Mouse (Mus musculus) cerebellum, adult (tissue): Measurements from ENCODE around the gene Erbin.

ENCODE experiments used
- ATAC-seq: cut with Nextera tagmentation; 2 replicates; pipeline ENCODE4 v1.9.2; 2017; ENCODE audit warnings: mild to moderate bottlenecking, moderate library complexity, mixed read lengths; ENCODE audit not compliant: insufficient number of reproducible peaks, low FRiP score, low TSS enrichment

Erbin gene

DNA sequence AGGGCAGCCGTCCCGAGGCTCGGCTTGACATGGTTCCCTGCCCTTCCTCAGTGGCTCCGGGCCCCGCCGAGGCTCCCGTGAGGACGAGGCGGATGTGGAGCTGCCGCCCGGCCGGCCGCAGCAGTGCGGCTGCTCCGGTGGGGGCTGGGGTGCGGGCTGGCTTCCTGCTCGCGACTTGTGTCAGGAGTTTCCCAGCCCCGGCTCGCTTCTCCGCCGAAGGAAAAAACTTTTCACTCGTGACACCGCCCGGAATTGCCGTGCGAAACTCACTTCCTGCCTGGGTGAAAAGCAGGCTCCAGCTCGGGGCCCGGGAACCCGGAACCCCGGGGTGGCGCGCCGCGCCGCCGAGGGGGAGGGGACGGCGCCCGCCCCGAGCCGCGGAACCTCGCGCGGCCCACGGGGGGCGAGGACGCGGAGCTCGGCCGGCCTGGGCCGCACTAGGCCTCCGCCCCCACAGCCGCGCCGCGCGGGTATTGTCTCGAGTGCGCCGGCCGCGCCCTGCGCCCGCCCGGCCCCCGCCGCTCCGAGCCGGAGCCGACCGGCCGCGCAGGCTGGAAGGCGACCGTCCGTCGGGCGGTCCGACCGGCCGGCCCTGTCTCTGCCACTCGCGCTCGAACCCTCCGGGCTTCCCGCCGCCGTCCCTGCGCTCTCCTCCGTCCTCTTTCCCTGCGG, at the start of gene Erbin:
TSS of gene Erbin (minus strand) at position 254 of the 672 bp plus-strand sequence.
- peak; percentile 66; the same call in 1 of the 2 replicates for ATAC-seq

DNA sequence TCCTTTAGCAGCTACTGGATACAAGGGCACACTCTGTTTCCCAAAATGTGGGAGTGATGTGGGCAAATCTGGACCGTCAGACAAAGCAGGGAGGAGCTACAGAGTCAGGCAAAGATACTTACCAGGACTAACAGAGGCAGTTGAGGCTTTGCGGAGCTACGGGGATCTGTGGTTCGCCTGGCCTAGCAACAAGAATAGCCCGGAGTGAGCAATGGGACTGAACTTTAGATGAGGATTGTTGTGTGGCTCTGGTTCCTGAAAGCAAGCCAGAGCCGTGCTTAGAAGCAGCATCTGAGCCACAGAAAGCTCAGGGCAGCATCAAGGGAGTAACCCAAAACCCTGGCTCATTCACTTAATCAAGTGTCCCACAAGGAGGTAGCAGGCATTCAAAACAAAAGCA, 49.6 kb upstream of the Erbin start:
- no peak for ATAC-seq

DNA sequence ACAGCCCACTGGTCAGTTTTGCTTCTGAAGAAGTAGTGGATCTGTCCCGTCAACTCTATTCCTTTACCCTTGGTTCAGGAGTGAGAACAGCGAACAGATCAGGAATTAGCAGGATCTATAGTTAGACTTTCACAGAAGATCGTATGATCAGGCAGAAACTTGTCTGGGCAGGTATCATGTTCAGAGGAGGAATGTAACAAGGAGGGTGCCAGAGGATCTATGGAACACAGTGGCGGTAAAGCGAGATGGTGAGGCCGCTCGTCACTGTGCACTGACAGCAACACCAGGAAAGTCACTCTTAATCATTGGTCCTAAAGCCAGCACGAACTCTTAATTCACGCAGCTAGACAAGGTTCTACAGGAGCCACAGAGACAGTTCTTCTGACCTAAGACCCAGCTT, 47.7 kb upstream of the Erbin start:
- no peak for ATAC-seq

DNA sequence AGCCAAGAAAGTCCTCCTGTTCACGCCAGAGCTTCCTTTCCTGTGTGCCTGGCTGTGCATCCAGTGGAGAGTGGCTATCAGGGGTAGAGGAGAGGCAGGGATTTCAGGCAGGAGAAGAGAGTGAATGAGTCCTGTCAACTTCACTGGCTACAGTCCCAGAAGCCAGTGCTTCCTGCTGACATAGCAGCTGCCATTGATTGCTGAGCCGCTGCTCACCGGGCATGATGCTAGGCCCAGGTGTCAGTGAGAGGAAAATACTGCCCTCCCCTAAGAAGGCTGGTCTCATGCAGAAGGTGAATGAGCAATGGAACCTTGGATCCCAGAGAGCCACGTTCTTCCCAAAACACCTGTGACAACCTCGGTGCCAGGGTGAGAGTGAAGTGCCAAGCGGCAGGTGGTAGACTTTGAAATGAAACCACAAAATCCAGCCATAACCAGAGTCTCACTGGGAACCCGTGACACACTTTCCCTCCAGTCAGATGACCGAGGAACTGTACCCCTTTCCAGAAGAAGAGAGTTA, 46.4 kb upstream of the Erbin start:
- peak; percentile 38; the same call in 1 of the 2 replicates for ATAC-seq

DNA sequence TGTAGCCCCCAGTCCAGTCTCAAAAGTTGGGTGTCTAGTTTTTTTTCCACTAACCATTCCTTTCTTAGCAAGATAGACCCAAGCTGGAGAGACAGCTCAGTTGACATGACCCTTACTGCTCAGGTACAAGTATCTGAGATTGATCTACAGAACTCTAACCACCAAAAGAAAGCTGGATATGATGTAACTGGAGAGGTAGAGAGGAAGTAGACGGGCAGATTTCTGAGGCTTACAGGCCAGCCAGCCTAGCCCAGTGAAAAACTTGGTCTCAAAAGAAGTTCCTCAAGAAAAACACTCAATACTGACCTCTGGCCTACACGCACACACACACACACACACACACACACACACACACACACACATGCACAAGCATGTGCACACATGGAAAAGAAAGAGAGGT, 44.9 kb upstream of the Erbin start:
- ATAC-seq: no peak

DNA sequence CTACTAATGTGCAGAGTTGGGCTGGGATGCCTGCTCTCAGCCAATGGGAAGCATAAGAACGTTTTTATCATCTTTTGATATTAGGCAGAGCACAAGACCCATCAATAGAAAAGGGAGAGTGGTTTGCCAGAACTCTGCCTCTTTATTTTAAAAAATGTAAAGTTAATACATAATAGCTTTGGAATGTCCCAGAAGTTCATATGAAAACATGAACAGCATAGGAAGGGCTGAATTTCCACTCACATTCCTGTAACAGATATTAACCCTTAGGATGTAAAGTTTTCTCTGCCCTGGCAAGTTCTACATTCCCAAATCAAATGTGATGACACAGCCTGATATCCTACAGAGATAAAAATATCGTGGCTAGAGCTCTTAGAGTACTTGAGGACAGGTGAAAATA, 42.8 kb upstream of the Erbin start:
- no peak for ATAC-seq

DNA sequence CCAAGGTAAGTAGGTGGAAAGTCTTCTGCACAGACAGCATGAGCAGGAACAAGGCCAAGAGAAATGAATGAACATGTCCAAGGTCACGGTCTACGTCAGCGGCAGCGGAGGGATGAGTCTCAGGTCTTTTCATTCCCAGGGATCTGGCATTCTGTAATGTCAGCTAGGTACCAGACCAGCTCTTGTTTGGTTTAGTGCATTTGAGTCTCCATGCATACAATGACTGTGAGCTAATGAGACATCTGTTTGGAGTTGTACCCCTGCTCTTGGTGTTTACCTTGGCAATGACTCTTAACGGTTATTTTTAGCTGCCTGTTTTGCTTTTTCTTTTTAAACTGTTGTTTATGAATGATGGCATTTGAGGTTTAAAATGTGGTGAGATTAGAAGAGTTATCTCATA, 39.5 kb upstream of the Erbin start:
- ATAC-seq: no peak

DNA sequence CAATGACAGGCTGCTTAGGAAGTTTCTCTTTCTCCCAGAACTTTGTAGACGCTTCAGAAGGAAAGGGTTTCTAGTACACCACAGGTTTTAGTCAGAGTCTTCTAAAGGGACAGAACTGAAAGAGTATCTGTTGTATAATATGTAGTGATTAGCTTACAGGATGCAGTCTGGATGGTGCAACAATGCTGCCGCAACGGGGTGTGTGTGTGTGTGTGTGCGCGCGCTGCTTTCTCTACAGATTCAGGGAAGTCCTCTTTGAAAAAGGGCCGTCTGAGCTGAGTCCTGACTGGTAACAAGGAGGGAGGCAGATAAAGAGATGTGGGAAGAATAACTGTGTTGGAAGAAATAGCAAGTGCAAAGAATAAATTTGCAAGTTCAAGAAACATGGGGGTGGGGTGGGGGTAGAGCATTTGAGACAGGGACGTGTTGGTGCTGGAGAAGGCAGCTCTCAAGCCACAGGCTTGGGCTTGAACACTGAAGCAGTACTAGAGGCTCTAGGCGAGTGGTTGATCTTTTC, 38.4 kb upstream of the Erbin start:
- ATAC-seq: no peak

DNA sequence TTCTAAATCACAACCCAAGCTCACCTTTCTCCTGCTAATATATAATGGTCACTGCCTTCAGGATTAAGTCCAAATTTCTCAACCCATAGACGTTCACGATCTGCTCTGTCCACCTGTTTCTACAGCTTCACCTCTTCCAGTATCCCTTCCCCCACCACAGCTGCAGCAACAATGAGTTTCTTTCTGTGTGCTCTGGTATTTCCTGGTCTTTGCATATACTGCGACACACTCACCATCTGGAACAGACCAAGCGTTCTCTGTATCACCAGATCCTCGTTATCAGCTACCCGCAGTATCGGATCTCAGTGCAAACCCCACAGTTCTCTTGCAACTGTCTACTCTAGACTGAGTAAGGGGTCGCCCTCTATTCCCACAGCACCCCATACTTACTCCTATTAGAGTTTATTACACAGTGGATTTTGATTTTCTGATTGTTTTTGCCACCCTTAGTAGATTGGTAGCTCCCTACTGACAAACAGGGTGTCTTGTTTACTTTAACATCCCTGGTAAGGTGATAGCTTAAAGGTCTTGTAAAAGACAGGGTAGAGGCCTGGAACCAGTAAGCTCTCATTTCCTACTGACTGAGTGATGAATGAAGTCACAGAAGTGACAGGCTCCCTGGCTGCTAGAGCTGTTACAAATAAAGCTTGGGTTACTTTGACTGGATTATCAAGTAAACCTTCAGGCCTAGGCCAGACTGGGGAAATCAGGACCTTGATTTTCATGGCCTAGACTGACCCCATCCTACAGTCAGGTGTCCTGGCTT, 37.0 kb upstream of the Erbin start:
- ATAC-seq: no peak

DNA sequence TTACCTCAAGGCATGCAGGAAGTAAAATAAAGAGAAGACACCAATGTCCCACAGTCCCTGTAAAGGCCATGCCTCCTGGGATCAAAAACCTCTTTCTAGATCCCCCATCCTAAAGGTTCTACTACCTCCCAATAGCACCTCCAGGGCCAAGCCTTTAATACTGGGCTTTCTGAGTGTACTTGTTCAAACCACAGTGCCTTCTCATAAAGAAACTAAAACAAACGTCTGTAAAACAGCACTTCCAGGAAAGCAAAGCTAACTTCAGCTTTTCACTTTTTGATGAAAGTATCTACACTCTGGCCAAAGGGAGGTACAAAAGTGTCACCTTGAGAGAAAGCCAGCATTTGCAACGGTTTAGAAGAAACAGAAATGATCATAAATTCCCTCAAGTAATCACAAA, 35.3 kb upstream of the Erbin start:
- no peak for ATAC-seq

DNA sequence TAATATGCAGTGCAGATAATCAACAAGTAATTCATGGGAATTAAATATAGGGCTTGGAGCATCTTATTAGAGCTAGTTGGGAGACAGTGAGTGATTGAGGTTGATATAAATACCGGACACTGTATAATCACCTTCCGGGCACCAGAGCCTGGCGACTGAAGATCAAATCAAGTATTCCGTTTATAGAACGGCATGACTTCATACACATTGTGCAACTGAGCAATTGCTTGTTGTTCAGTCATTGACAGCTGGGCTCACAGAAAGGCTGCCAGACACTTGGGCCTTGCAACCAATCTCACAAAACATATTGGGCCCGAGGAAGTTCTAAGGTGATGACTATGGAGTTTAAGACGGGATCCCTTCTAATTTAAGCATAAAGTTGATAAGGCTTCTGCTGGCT, 31.1 kb upstream of the Erbin start:
- ATAC-seq: no peak

DNA sequence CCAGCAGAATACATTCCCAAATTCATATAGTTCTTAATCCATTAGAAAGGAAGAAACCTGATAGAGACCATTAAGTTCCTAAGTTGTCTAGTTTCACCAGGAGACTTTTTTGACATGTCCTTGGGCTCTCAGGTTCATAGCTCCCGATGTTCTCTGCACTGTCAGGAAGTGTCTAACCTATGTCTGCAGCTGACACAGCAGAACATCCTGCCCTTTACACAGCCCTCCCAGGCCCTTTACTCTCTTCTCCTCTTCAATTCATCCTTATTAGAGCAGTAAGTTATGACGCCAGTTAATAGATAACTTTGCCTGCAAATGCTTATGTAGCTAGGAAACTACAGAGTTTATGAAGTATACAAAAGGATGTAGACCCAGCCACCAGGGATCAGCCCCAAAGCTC, 20.5 kb upstream of the Erbin start:
- ATAC-seq: no peak

DNA sequence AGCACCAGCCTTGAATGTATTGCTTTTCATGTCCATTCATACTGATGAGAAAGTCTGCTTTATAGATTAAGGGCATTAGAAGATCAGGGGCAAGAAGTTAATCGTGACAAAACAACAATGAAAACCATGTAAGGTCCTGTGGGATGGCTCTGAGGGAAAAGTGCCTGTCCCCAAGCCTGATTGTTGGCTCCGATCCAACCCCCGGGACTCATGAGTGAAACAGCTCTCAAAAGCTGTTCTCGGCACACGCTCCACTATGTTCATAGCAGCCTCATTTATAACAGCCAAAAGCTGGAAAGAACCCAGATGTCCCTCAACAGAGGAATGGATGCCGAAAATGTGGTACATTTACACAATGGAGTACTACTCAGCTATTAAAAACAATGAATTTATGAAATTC, 4.3 kb upstream of the Erbin start:
- no peak for ATAC-seq

DNA sequence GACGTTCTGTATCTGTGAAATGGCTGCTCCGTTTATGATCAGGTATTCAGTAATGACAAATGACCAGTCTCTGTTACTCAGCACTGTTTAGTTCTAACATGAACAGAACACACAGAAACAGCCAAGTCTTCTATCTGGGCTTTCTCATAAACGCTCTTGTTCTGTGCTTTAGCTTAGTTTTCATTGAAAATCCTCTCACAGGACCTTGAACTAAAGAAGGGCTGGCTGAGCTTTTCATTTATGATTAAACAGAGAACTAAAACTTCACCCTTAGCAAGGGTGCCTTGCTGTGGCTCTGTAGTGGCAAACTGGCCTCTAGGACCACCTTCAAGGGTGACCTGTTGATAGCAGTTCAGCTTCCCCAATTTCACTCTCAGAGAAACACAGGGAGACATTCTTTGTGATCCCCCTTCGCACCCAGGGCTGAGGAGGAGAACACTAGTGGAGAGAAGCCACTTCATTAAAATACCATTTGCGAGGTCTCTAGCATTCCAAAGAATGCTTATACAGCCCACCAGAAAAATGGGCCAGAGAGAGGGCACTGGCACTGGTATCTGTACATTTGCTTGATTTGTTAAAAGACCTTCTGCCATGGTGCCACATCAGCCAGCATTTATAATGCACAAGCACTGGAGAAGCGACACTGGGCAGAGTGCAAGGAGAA, 3.2 kb upstream of the Erbin start:
- ATAC-seq: no peak

DNA sequence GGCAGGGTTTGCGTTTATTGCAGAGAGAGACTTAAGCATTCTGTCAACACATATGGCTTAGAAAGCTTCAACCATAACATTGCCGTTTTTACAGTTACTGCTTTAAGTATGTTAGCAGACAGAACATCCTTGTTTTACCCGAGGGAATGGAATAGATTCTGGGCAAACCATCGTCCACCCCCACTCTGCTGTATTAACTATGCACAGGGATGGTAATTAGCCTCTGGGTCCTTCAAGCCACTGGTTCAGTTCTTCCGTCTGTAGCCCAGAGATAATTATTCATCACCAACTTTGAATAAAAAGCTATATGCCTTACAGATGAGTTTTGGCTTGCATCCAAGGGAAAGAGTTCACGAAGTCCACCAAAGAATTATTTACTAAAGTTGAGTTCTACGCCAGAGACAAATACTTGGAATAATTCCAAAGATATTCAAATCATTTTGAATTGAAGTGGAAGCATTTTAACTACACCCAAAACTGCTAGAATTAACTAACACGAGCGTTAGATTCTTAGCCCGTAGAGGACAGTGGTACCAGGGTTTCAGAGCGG, 1.6 kb upstream of the Erbin start:
- no peak for ATAC-seq

DNA sequence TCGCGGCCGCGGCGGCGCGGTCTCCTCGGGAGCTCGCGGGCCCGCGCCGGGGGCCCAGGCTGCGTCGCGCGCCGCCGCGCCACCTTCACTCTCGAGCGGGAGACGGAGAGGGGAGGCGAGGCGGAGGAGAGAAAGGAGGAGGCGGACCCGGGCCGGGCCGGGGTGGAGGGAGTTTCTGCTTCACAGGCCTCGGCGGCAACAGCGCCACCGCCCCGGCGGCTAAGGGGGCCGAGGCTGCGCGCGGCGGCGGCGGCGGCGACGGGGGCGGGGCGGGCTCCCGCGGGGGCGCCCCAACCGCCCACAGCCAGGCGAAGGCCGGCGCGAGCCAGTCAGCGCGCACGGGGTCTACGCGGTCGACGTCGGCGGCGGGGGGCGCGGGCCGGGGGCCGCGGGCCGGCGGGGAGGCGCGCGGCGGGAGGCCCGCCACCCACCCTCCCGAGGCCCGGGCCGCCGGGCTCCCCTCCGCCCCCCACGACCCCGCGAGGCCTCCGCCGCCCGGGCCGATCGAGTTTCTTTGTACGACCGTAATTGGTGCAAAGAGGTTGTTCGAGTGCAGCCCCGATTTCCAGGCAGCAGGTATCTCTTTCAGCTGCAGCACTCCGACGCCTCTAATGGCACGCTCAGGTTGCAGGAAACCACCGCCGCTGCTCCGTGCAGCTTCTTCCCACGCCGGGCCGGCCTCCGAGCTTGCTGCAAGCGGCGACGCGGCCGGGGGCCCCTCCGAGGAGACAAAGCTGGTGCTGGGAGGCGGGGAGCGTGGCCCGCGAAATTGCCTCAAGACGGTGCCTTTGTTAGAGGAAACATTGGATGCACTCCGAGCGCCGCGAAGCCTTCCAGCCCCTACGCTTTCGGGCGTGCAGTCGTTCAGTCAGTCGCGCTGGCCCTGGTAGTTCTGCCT, 868 bp upstream of the Erbin start:
- no peak; the same call in 1 of the 2 replicates for ATAC-seq

DNA sequence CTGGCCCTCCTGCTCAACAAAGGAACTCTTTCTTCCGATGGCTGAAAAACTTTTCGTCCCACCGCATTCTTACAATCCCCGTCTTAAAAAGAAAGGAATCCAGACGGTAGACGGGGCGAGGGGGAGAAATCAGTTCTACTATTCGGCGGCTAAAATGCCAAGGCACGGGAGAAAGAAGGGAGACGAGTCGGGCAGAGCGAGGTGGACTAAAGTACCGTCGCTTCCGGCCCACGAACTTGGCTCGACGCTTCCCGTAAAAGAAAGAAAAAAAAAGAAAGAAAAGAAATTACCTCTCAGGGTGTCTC, 406 bp downstream of the Erbin start:
- no peak for ATAC-seq

DNA sequence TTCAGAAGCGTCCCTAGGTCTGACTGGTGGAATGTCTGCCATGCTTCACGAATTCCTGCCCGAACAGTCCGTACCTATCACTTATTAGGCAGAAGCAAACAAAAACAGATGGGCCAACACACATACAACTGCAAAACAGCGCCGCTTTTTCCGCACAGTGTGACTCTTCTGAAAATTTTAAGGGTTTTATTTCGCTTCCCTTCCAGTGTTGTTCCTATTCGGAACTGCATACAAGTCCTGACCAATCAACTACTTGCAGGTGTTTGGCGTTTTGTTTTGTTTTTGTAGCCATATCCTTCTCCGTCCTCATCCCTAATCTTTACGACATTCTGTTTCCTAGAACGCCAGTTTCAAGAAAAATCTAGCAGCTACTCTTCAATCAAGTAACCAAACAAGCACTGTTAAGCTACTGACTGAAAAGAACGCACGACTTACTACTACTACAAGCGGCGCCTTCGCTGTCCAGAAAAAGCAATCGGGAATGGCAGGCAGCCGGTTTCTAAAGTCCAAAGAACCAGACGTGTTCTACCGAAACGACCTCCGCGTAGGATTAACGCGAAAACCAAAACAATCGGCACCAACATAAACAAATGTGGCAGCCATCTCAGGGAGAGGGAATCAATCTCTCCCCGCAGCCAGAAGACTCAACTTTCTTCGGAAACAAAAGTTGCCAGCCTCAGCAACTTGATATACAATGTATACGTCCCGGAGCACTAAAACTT, 919 bp downstream of the Erbin start:
- ATAC-seq: no peak

DNA sequence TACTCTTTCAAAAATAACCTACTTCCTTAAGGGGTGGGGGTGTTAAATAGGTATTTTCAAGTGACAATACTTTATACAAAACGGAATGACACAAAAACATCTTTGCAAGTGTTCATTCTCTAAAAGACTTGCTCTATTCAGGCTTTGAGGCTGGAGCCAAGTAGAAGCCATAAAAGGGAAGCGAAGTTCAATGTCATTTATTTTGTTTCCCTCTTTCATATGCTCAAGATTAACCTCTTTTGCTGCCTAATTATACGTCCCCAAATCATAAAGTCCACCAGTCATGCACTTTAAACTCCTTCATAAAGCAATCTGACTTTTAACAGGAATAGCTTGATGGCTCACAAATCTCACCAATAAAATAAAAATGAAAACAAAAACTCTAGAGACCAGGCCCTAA, 1.9 kb downstream of the Erbin start:
- ATAC-seq: no peak
